Mouse (Mus musculus) adrenal gland, adult (tissue): ENCODE data around the gene Foxc2.

Experiments
- DNase-seq, 2 experiments: peaks; one replicate each; pipeline ENCODE4 v3.0.0; 2022 to 2023; ENCODE audit warnings: low spot score in 1 of 2; ENCODE audit not compliant: inconsistent age in 2 of 2

The Foxc2 gene

DNA sequence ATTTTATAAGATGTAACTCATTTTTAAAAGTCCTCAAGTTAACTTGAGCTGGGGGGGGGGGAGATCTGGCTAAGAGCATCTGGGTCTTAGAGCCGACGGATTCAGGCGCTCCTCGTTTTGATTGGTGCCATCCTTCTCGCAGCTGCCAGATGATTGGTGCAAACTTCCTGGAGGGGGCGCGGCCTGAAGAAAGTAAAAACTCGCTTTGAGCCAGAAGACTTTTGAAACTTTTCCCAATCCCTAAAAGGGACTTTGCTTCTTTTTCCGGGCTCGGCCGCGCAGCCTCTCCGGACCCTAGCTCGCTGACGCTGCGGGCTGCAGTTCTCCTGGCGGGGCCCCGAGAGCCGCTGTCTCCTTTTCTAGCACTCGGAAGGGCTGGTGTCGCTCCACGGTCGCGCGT is at the start of gene Foxc2:
Gene Foxc2 (plus strand): TSS at position 224 of the 400 bp plus-strand sequence.
- DNase-seq: peak; percentile 87 to 95

DNA sequence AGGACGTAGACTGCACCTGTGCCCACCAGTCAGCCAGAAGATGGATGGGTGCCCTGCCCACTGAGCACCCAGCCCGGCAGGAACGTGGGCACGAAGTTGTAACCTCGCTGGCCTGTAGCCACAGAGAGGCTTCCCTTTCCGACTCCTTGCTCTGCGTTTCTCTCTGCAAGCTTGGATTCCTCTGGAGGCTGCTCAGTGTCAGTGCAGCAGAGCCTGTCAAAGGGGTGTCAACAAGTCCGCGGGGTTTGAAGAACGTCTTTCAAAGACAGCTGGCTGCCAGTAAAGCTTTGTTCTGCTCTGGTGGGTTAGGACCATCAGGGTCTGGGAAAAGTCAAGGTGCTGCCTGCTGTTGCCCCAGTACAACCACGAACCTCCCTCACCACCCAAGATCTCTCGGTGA is 44.5 kb upstream of the Foxc2 start:
- no peak for DNase-seq

DNA sequence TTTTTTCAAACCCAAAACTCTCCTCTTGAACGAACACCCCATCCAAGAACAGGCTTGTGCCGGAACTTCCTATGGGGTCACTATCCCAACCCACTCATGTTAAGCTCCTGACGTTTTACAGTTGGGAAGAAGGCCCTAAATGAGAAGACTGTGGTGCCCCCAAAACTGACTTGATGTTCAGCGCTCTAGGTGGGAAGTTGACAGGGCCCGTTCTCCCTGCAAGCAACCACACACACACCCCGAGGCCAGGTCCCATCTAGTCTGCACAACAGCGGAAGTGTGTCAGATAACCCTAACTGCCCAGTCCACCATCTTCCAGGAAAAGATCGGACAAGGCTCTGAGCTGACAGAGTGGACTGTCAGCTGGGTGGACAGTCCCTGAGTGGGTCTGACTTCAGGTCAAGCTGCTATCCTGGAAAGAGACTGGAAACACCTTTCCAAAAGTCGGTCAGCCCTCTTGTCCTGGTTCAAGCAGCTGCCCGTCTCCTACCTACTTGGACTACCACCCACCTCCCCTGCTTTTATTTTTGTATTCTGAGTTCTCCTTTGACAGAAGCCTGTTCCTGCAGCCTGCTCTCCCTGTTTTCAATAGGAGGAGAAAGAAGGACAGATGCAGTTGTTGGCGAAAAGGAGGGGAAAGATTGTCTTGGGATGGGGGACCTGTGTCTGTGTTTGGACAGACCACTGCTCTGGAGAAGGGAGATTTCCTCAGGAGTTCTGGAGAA is 43.4 kb upstream of the Foxc2 start:
- DNase-seq: no peak

- DNase-seq: no peak
Measured at GRCm38 (mm10) chr8:121073174-121074107, 42.5 kb upstream of the Foxc2 start.

DNA sequence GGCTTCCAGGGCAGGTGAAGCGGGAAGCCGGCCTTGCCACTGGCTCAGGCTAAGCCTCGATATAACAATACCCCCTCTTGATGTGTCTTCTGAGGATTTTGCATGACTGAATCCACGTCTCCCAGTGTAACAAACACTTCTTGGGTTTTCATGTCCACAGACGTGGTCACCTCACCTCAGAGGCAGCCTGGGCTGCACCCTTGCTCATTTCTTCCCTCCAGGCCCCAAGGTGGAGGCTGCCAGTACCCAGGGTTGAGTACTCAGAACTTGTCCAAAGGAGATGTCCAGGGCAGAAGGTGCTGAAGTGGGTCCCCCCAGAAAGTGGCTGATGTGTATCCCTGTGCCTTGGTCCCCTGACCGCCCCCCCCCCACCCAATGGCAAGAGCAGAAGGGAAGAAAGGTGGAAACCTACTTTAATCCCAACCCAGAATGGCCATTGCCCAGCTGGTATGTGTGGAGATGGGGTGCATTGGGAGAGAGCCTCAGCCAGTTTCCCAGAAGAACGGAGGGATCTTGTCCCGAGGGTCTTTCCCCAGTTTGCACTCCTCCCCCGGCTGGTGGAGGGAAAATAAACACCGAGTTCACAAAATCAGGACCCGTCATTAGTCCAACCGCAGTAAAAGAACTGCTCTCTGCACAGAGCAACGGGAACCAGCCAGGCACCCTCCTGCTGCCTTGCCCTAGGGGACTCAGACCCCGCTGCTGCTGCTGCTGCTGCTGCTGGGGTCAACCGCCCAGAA is 41.7 kb upstream of the Foxc2 start:
- DNase-seq: no peak

DNA sequence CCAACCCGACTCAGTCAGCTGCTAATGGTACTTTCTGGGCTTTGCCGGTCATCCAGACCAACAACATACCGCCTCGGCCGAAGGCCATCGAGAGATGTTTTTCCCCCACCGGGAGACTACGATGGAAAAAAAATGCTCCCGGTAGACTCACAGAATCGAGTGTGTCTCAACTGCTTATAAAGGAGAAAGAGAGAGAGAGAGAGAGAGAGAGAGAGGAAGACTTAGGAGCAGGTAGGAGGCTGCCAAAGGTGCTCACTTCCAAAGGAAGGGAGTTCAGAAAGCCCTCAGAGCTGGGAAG is 41.2 kb upstream of the Foxc2 start:
- DNase-seq: no peak

DNA sequence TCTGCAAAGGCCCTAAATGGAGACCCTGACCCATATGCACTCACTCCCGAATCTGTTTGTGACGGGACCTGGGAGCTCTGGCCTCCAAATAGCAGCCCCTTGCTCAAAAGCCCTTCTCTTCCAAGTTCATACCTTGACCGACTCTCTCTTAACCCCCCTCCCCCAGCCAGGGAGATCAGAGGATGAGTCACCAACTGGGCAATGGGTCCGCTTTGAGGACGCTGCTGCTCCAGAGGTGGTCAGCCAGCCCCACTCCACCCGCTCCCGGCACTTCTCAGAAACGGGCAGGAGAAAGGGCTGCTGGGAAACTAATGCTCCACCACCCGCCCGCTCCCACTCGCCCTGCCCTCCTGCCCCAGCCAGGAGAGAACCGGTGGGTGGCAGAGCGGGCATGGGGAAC is 40.0 kb upstream of the Foxc2 start:
- no peak for DNase-seq

GRCm38 (mm10) chr8:121076555-121076954 is 39.4 kb upstream of the Foxc2 start:
- no peak for DNase-seq

- DNase-seq: no peak
Measured at GRCm38 (mm10) chr8:121078721-121079120, 37.2 kb upstream of the Foxc2 start.

DNA sequence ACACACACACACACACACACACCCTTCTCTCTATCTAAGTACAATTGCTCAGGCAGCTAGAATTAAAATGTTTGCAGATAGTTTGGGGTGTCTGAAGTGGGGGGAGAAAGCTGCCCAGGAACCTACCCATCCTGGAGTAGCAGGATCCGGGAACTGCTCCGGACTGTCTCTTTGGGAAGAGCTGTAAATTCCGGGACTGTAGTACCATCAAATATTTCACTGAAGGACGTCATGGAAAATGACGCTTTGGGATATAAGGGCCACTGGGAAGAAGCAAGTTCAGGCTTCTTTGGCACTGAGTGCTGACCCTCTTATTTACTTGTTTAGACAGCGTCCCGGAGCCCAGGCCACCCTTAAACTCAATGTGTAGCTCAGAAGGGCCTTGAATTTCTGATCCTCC is 36.8 kb upstream of the Foxc2 start:
- no peak for DNase-seq

- no peak for DNase-seq
Measured at GRCm38 (mm10) chr8:121079944-121080343, 36.0 kb upstream of the Foxc2 start.

DNA sequence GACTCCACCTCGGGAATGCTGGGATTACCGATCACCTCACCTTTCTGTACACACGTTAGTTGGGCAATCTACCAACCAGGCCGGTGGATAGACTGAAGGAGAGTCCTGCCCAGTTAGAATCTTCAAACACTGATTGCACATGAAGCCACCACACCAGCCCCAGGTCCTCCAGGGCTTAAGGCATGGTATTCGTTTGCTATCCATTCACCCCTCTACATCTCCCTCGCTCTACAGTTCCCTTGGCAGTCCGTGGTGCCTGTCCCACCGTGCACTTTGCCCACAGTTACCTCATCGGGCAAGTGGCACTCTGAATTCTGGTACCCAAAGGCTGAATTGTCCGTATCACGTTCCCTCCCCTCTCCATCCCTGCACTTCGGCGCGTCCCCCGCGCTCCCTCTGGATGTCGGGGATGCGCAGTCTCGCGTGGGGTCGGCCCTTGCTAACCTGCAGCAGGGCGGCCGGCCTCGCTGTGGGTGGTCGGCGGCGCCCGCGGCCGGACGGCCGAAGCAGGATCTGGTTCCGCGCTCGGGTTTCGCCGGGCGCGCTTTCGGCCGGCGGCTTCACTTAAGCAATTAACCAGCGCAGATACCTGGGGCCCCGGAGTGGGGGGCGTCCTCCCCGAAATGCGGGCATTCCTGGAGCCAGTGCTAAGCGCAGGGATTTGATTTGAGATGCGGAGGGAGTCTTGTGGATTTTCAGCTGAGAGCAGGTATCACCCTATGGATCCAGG is 35.4 kb upstream of the Foxc2 start:
- DNase-seq: no peak

DNA sequence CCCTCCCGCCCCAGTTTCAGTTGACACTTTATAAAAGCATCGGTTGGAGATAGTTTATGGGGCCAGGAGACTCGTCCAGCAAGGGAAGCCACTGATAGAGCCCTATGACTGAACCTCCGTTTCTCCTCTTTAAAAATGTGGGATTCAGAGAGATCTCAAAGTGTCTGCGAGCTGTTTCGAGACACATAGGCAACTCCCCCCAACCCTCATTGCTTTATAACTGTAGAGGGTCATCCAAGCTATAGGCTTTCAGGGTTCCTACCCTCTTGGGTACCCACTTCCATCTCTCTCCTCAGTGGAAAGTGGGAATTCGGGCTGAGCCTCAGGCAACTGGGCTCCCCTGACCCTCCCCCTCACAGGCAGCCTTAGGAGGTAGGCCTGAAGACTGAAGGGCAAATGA is 34.6 kb upstream of the Foxc2 start:
- no peak for DNase-seq

GRCm38 (mm10) chr8:121082218-121083092 is 33.5 kb upstream of the Foxc2 start:
- peak in 1 of 2 experiments; percentile 40 for DNase-seq

GRCm38 (mm10) chr8:121083093-121083935 is 32.7 kb upstream of the Foxc2 start:
- peak; percentile 72 to 88 for DNase-seq

DNA sequence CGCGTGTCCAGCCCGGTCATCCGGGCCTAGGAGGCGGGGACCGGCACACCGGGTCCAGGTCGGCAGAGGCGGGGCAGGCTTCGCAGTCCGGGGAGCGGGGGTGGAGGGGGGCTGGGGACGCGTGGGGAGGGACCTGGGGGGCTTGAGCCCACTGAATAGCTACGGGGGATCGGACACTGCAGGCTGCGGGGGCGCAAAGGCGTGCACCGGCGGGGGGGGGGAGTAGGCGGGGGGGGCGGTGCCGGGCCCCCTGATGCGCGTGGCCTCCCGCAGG is 32.1 kb upstream of the Foxc2 start:
- no peak for DNase-seq

- peak in 1 of 2 experiments; percentile 61 for DNase-seq
Measured at GRCm38 (mm10) chr8:121084210-121084951, 31.6 kb upstream of the Foxc2 start, which contains the start of gene Foxf1. TSS of gene Foxf1 (plus strand) at chr8:121084386.

GRCm38 (mm10) chr8:121085011-121085410 is 31.0 kb upstream of the Foxc2 start:
- DNase-seq: no peak

DNA sequence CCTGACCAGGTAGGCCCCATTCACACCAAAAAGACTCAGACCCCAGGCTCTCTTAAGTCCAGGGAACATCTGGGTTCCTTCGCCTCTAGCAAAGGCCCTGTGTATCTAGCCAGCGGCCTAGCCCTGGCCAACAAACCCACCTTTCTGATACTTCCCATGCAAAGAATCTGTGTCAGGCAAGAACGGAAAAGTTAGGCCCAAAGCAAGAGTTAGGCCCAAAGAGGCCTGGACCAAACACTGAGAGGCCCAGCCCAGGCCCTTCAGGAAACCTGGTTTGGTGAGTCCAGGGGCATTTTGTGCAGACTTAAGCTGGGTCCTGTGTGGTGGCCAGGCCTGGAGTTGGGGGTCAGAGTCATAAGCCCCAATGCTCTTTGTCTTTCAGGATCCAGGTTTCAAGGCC is 30.4 kb upstream of the Foxc2 start:
- DNase-seq: no peak
